Mouse (Mus musculus) kidney, embryonic 15.5 days (tissue): ENCODE measurements at regions not wholly inside any gene's neighbourhood (a gene's known extent, or its start where the extent isn't known, plus 50 kb on each side); places are given as distances from the start of the nearest gene placed in this dataset.
"Not testable (repeated sequence)": the region's sequence is repeated elsewhere in the genome, so short reads cannot be mapped to it uniquely, and the experiment has no call there.

Experiments
- ATAC-seq: fragments of 200-750 bp; cut with Nextera tagmentation; replicated peaks from 2 replicates; pipeline ENCODE4 v1.8.0; 2017; ENCODE audit warnings: moderate TSS enrichment; ENCODE audit not compliant: low FRiP score
- H3K27ac ChIP-seq: fragments of 300-500 bp; sonication (generic); 2 replicates; pipeline ENCODE4 v1.5.1; 2015; ENCODE audit warnings: mild to moderate bottlenecking, inconsistent platforms
- H3K27me3 ChIP-seq: fragments of 300-500 bp; sonication (generic); 2 replicates; pipeline ENCODE4 v1.6.1; 2015; ENCODE audit warnings: inconsistent platforms
- H3K36me3 ChIP-seq: fragments of 300-500 bp; sonication (generic); 2 replicates; pipeline ENCODE4 v1.6.1; 2015; ENCODE audit warnings: inconsistent platforms
- H3K4me1 ChIP-seq: fragments of 300-500 bp; sonication (generic); 2 replicates; pipeline ENCODE4 v1.6.1; 2015; ENCODE audit warnings: inconsistent platforms
- H3K4me2 ChIP-seq: fragments of 300-500 bp; sonication (generic); 2 replicates; pipeline ENCODE4 v1.6.1; 2015; ENCODE audit warnings: moderate library complexity, mild to moderate bottlenecking, inconsistent platforms
- H3K4me3 ChIP-seq: fragments of 300-500 bp; sonication (generic); replicated peaks from 2 replicates; pipeline ENCODE4 v1.5.1; 2015; ENCODE audit warnings: mild to moderate bottlenecking, inconsistent platforms
- H3K9ac ChIP-seq: fragments of 300-500 bp; sonication (generic); 2 replicates; pipeline ENCODE4 v1.6.1; 2015; ENCODE audit warnings: mild to moderate bottlenecking, inconsistent platforms
- H3K9me3 ChIP-seq: fragments of 300-500 bp; sonication (generic); replicated peaks from 2 replicates; pipeline ENCODE4 v1.6.1; 2016; ENCODE audit warnings: inconsistent platforms
- WGBS: fragments of 180-500 bp; shearing (Covaris S2); methylation state at CpG from one replicate; pipeline ENCODE4 v1.1.7; 2015; ENCODE audit warnings: mixed read lengths; 5-methylcytosine and 5-hydroxymethylcytosine counted together

GRCm38 (mm10) chr1:88786066-88786465 is 84.0 kb upstream of the Arl4c start:
- H3K4me3 ChIP-seq: no peak overlapping the region
- no peak for ATAC-seq
- no peaks in the 10 kb centered on the region for H3K27me3 ChIP-seq
- no peaks in the 10 kb centered on the region for H3K4me1 ChIP-seq
- no peaks in the 10 kb centered on the region; the same call in 1 of the 2 replicates for H3K9me3 ChIP-seq
- H3K4me2 ChIP-seq: no peak overlapping the region
- 89% methylated on average over 14 of the region's 14 CpGs for WGBS
- H3K27ac ChIP-seq: no peak overlapping the region
- H3K36me3 ChIP-seq: no peaks in the 10 kb centered on the region
- no peak overlapping the region for H3K9ac ChIP-seq

DNA sequence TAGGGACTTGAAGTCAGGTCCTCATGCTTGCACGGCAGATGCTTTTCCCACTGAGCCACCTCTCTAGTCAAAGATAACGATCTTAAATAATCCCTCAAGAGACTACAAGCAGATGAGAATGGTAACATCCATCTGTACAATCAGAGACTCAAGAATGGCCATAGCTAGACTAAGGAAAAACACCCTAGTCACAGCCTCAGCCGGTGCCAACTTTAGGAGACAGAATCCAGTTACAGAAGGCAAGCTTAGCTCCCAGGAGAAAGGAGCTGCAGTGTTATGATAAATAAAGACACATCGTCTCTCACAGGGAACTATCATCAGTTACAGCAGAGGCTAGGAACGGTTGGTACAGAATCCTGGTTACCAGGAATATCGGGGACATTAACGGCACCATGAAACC is 88.7 kb upstream of the Arl4c start:
- H3K4me2 ChIP-seq: no peak overlapping the region
- H3K9ac ChIP-seq: no peak overlapping the region
- no peak overlapping the region for H3K4me3 ChIP-seq
- WGBS: 84% methylated on average over 7 of the region's 7 CpGs
- no peak for ATAC-seq
- 0 out of 2 replicates have a peak, but pooled peaks cover 3% of the 10 kb centered on the region for H3K4me1 ChIP-seq
- no peaks in the 10 kb centered on the region; the same call in 1 of the 2 replicates for H3K9me3 ChIP-seq
- no peaks in the 10 kb centered on the region for H3K36me3 ChIP-seq
- H3K27ac ChIP-seq: no peak overlapping the region
- H3K27me3 ChIP-seq: no peaks in the 10 kb centered on the region

GRCm38 (mm10) chr1:88794926-88795325 is 92.9 kb upstream of the Arl4c start:
- 93% methylated on average over 10 of the region's 10 CpGs for WGBS

GRCm38 (mm10) chr1:88798473-88798872 is 96.5 kb upstream of the Arl4c start:
- Histone ChIP-seq H3K36me3 (no peaks in the 10 kb centered on the region), H3K4me1 (peaks cover 20% of the 10 kb centered on the region), H3K4me2 (no peak overlapping the region), H3K9ac (no peak overlapping the region), H3K9me3 (no peaks in the 10 kb centered on the region; the same call in 1 of the 2 replicates), H3K27me3 (no peaks in the 10 kb centered on the region), H3K27ac (no peak overlapping the region), H3K4me3 (no peak overlapping the region)
- 85% methylated on average over 14 of the region's 14 CpGs for WGBS
- ATAC-seq: no peak

More at GRCm38 (mm10) chr1:88794926-88795325, 92.9 kb upstream of the Arl4c start:
- no peaks in the 10 kb centered on the region for H3K27me3 ChIP-seq
- H3K4me3 ChIP-seq: no peak overlapping the region
- ATAC-seq: no peak
- no peak overlapping the region for H3K9ac ChIP-seq
- H3K36me3 ChIP-seq: no peaks in the 10 kb centered on the region
- no peak overlapping the region for H3K4me2 ChIP-seq
- H3K27ac ChIP-seq: no peak overlapping the region
- H3K9me3 ChIP-seq: no peaks in the 10 kb centered on the region
- peaks cover 12% of the 10 kb centered on the region; the same call in 1 of the 2 replicates for H3K4me1 ChIP-seq

DNA sequence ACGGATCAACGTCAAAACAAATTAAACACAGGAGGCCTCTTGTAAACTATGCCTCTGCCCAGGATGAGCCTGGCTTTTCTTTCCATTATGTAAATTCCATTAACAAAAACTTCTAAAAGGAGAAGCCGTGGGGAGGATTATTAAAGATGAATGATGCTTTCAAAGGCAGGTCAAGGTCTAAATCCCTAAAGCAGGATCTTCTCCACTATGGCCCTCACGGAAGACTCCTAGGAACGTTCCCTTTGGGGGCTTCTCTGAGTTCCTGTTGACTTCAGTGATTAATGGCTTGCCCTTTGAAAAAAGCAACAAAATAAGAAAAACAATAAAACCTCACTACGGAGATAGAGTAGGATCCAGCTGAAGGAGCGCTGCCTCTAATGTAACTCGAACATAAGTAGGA is 96.9 kb upstream of the Arl4c start:
- Histone ChIP-seq H3K27ac (no peak overlapping the region), H3K4me2 (no peak overlapping the region), H3K27me3 (no peaks in the 10 kb centered on the region), H3K36me3 (no peaks in the 10 kb centered on the region), H3K9me3 (no peaks in the 10 kb centered on the region; the same call in 1 of the 2 replicates), H3K4me3 (no peak overlapping the region), H3K4me1 (peaks cover 18% of the 10 kb centered on the region), H3K9ac (no peak overlapping the region)
- 46% methylated on average over 8 of the region's 8 CpGs for WGBS
- no peak for ATAC-seq

DNA sequence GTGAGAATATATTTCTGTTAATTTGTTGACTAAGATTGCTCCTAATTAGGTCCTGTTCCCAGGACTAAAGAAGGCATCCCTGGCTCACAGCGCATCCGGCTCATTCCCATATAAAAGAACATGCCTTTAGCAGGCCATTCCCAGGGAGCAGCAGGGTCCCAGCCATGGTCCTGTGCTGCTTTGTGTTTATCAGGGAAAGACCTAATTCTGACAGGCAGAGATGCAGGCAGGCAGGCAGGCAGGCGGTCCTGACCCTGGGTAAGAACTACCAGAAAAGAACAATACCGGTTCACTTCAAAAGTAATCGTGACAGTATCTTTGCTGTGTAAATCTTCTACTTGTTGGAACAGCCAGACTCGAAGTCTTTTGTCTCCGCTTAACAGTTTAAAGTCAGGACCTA is 97.3 kb upstream of the Arl4c start:
- WGBS: 58% methylated on average over 7 of the region's 7 CpGs
- Histone ChIP-seq H3K4me3 (no peak overlapping the region), H3K4me1 (peaks cover 18% of the 10 kb centered on the region), H3K27me3 (no peaks in the 10 kb centered on the region), H3K27ac (no peak overlapping the region), H3K9me3 (no peaks in the 10 kb centered on the region; the same call in 1 of the 2 replicates), H3K36me3 (no peaks in the 10 kb centered on the region), H3K4me2 (no peak overlapping the region), H3K9ac (no peak overlapping the region)
- ATAC-seq: no peak

GRCm38 (mm10) chr1:88799789-88800188 is 97.8 kb upstream of the Arl4c start:
- ATAC-seq: no peak
- Histone ChIP-seq H3K9ac (no peak overlapping the region), H3K4me2 (no peak overlapping the region), H3K27me3 (no peaks in the 10 kb centered on the region), H3K4me1 (peaks cover 18% of the 10 kb centered on the region), H3K36me3 (no peaks in the 10 kb centered on the region), H3K9me3 (no peaks in the 10 kb centered on the region; the same call in 1 of the 2 replicates), H3K27ac (no peak overlapping the region), H3K4me3 (no peak overlapping the region)
- 65% methylated on average over 8 of the region's 8 CpGs for WGBS

GRCm38 (mm10) chr1:88800411-88800810 is 98.4 kb upstream of the Arl4c start:
- Histone ChIP-seq H3K9me3 (no peaks in the 10 kb centered on the region; the same call in 1 of the 2 replicates), H3K9ac (no peak overlapping the region), H3K27me3 (no peaks in the 10 kb centered on the region), H3K4me2 (no peak overlapping the region), H3K4me1 (peaks cover 18% of the 10 kb centered on the region), H3K27ac (no peak overlapping the region; the same call in 1 of the 2 replicates), H3K36me3 (no peaks in the 10 kb centered on the region), H3K4me3 (no peak overlapping the region)
- WGBS: 26% methylated on average over 5 of the region's 5 CpGs
- ATAC-seq: 0 out of 2 replicates have a peak, but pooled peaks have one; percentile 40

DNA sequence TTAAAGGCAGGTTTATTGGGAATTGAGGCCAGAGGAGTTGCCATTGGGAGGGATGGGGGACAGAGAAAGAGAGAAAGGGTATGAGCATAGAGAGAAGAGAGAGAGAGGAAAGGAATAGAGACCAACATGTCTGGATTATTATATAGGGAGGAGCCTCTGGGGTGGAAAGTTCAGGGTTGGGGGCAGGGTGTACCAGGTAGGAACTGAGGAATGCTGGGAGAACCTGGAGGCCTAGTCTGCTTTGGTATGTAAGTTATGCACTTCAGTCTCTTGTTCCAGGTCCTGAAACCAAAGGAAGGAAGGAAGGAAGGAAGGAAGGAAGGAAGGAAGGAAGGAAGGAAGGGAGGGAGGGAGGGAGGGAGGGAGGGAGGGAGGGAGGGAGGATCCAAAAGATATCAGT is 99.1 kb upstream of the Arl4c start:
- H3K36me3 ChIP-seq, H3K27me3 ChIP-seq, H3K9ac ChIP-seq, H3K9me3 ChIP-seq, H3K27ac ChIP-seq, ATAC-seq, H3K4me2 ChIP-seq, H3K4me3 ChIP-seq: not testable (repeated sequence)
- peaks cover 18% of the 10 kb centered on the region for H3K4me1 ChIP-seq

- no peak for ATAC-seq
- no peak overlapping the region for H3K4me3 ChIP-seq
- H3K9me3 ChIP-seq: no peaks in the 10 kb centered on the region; the same call in 1 of the 2 replicates
- peaks cover 9% of the 10 kb centered on the region for H3K4me1 ChIP-seq
- H3K4me2 ChIP-seq: no peak overlapping the region
- H3K36me3 ChIP-seq: no peaks in the 10 kb centered on the region
- no peak overlapping the region for H3K9ac ChIP-seq
- no peaks in the 10 kb centered on the region for H3K27me3 ChIP-seq
- WGBS: 67% methylated on average over 6 of the region's 6 CpGs
- H3K27ac ChIP-seq: no peak overlapping the region
These were observed 104.9 kb upstream of the Arl4c start for GRCm38 (mm10) chr1:88806960-88807359.

DNA sequence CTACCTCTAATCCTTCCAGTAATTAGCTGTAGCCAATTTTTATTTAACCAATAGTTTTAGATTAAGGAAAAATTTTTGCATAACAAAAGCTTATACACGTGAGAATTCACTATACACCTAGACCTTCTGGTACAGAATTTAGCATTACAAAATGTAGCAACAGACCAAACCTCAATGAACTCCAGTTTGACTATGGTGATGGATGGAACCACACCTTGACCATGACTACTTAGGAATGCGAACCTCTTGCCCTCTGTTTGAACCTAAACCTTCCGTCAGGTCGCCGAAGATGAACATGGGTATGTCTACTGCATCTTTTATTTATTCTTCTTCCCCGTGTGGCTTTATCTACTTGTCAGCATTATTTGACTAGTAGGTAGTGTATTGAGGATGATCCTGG is 105.9 kb upstream of the Arl4c start:
- Histone ChIP-seq H3K27me3 (no peaks in the 10 kb centered on the region), H3K4me2 (no peak overlapping the region), H3K9me3 (no peaks in the 10 kb centered on the region; the same call in 1 of the 2 replicates), H3K4me3 (no peak overlapping the region), H3K27ac (no peak overlapping the region), H3K36me3 (no peaks in the 10 kb centered on the region), H3K4me1 (peaks cover 9% of the 10 kb centered on the region), H3K9ac (no peak overlapping the region)
- no peak for ATAC-seq
- WGBS: 89% methylated on average over 6 of the region's 6 CpGs

- Histone ChIP-seq H3K4me2 (no peak overlapping the region), H3K27ac (no peak overlapping the region), H3K4me3 (no peak overlapping the region), H3K36me3 (no peaks in the 10 kb centered on the region), H3K4me1 (peaks cover 9% of the 10 kb centered on the region), H3K9me3 (no peaks in the 10 kb centered on the region), H3K27me3 (no peaks in the 10 kb centered on the region), H3K9ac (no peak overlapping the region)
- WGBS: 88% methylated on average over 3 of the region's 3 CpGs
- ATAC-seq: no peak
These were observed 106.5 kb upstream of the Arl4c start for GRCm38 (mm10) chr1:88808508-88808907.

DNA sequence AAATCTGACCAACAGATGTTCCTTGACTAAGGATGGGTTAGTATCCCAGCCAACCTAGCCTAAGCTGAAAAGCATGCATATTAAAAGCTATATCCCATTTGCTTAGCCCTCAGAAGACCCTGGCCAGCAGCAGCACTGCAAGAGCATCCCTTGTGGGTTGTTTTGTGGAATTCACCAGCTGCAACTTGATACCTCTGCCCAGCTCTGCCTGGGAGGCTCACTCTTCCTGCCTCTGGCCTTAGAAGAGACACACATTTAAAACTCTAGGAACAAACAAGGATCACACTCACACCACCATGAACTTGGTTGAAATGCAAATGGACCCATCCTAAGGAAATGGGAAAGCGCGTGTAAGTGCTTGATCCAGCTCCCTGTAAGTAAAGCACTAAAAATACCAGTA is 107.7 kb upstream of the Arl4c start:
- ATAC-seq: no peak
- H3K9me3 ChIP-seq: no peaks in the 10 kb centered on the region
- H3K27ac ChIP-seq: no peak overlapping the region
- no peak overlapping the region for H3K4me2 ChIP-seq
- H3K9ac ChIP-seq: no peak overlapping the region
- no peaks in the 10 kb centered on the region for H3K27me3 ChIP-seq
- no peak overlapping the region for H3K4me3 ChIP-seq
- no peaks in the 10 kb centered on the region for H3K36me3 ChIP-seq
- 50% methylated on average over 2 of the region's 2 CpGs for WGBS
- H3K4me1 ChIP-seq: peaks cover 9% of the 10 kb centered on the region
